Mouse (Mus musculus) midbrain, embryonic 11.5 days (tissue): ENCODE measurements around the gene Cd300lf. TPM values are rescaled to one million over a fixed set of nuclear protein-coding genes. Genes with fewer than 3 reads are reported as not detected.

Experiments
- ATAC-seq: fragments of 200-750 bp; cut with Nextera tagmentation; 2 replicates; pipeline ENCODE4 v1.8.0; 2017; ENCODE audit warnings: moderate TSS enrichment, moderate library complexity; ENCODE audit not compliant: low FRiP score
- DNase-seq: peaks from one replicate; pipeline ENCODE4 v3.0.0; 2015; ENCODE audit warnings: low spot score; ENCODE audit errors: missing footprints
- H3K27ac ChIP-seq: fragments of 300-500 bp; sonication (generic); 2 replicates; pipeline ENCODE4 v1.5.1; 2014; ENCODE audit warnings: low read depth, low read length
- H3K27me3 ChIP-seq: fragments of 300-500 bp; sonication (generic); 2 replicates; pipeline ENCODE4 v1.6.1; 2014; ENCODE audit warnings: mild to moderate bottlenecking, low read length, moderate library complexity, mixed read lengths; ENCODE audit not compliant: control insufficient read depth, insufficient read depth
- H3K36me3 ChIP-seq: fragments of 300-500 bp; sonication (generic); 2 replicates; pipeline ENCODE4 v1.6.1; 2014; ENCODE audit warnings: mild to moderate bottlenecking, low read length, moderate library complexity, mixed read lengths; ENCODE audit not compliant: control insufficient read depth, insufficient read depth
- H3K4me1 ChIP-seq: fragments of 300-500 bp; sonication (generic); 2 replicates; pipeline ENCODE4 v1.6.1; 2014; ENCODE audit warnings: low read length; ENCODE audit not compliant: control insufficient read depth, insufficient read depth
- H3K4me2 ChIP-seq: fragments of 300-500 bp; sonication (generic); 2 replicates; pipeline ENCODE4 v1.6.1; 2014; ENCODE audit warnings: mild to moderate bottlenecking, moderate library complexity
- H3K4me3 ChIP-seq: fragments of 300-500 bp; sonication (generic); 2 replicates; pipeline ENCODE4 v1.5.1; 2014; ENCODE audit warnings: low read depth, low read length
- H3K9ac ChIP-seq: fragments of 300-500 bp; sonication (generic); 2 replicates; pipeline ENCODE4 v1.6.1; 2014; ENCODE audit warnings: low read length
- H3K9me3 ChIP-seq: fragments of 300-500 bp; sonication (generic); 2 replicates; pipeline ENCODE4 v1.6.1; 2016; ENCODE audit warnings: low read length; ENCODE audit not compliant: control insufficient read depth
- WGBS: fragments of 180-500 bp; shearing (Covaris S2); extraction: QIAGEN DNeasy Blood & Tissue Kit; methylation state at CpG from one replicate; pipeline ENCODE4 v1.1.7; 2014; 5-methylcytosine and 5-hydroxymethylcytosine counted together
- polyA plus RNA-seq: library from polyadenylated mRNA; unstranded; fragments of >200 nt; fragmentation: Nextera tagmentation; extraction: Ambion mirVana; gene quantifications from 2 replicates; pipeline ENCODE4 v1.2.1, GENCODE M21; 2014

The Cd300lf gene
- polyA plus RNA-seq, 1 experiment from 2014 or later = not detected

DNA sequence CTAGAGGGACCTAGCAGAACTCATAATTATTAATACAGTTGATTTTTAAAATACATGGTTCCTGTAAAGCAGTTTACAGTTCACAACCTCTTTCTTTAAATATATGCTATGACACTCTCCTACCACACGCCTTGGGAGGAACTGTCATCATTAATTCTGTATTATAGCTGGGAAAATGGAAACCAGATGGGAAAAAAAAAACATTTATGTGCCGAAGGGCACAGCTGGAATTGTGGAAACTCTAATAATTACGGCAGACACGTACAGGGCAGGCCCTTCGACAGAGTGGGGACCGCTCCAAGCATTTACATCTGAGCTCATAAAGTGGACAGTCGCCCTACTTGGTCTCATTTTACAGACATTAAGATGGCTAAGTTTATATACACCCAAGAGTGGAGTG is 33.1 kb downstream of the Cd300lf start:
- no peaks in the 10 kb centered on the region for H3K9me3 ChIP-seq
- no peak overlapping the region for H3K9ac ChIP-seq
- no peak overlapping the region for H3K4me3 ChIP-seq
- no peaks in the 10 kb centered on the region for H3K4me1 ChIP-seq
- no peak overlapping the region for H3K4me2 ChIP-seq
- WGBS = 80% methylated on average over 7 of the region's 7 CpGs
- no peaks in the 10 kb centered on the region for H3K27me3 ChIP-seq
- no peak overlapping the region for H3K27ac ChIP-seq
- ATAC-seq (no peak), DNase-seq (peak; percentile 56)
- no peaks in the 10 kb centered on the region for H3K36me3 ChIP-seq

DNA sequence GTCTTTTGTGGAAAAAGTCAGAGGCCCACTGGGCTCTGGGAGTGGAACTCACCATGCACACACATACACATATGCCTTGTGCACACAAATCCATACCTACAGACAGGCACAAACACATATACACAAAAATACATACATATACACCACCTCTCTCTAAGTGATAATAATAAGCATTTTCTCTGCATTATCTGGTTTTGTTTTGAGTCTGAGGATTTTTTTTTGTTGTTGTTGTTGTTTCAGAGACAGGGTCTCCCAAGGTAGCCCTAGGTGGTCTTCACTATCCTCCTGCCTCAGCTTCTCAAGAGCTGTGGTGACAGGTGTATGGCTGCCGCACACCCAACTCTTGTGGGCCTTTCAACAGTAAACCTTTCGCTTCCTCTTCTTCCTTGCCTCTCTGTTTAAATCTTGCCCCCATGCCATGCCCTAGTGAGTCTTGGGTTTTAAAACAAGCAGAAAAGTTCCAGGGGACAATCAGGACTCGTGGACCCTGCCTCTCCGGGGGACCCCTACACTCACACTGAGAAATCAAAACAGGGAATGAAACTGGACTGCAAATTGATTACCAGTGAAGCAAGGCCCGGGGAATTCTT is 33.7 kb downstream of the Cd300lf start:
- Histone ChIP-seq H3K27ac (no peak overlapping the region), H3K4me2 (no peak overlapping the region), H3K4me3 (no peak overlapping the region), H3K9me3 (no peaks in the 10 kb centered on the region), H3K36me3 (no peaks in the 10 kb centered on the region), H3K27me3 (no peaks in the 10 kb centered on the region), H3K9ac (no peak overlapping the region), H3K4me1 (no peaks in the 10 kb centered on the region)
- 76% methylated on average over 5 of the region's 5 CpGs for WGBS
- ATAC-seq = no peak
- peak; percentile 31 for DNase-seq

DNA sequence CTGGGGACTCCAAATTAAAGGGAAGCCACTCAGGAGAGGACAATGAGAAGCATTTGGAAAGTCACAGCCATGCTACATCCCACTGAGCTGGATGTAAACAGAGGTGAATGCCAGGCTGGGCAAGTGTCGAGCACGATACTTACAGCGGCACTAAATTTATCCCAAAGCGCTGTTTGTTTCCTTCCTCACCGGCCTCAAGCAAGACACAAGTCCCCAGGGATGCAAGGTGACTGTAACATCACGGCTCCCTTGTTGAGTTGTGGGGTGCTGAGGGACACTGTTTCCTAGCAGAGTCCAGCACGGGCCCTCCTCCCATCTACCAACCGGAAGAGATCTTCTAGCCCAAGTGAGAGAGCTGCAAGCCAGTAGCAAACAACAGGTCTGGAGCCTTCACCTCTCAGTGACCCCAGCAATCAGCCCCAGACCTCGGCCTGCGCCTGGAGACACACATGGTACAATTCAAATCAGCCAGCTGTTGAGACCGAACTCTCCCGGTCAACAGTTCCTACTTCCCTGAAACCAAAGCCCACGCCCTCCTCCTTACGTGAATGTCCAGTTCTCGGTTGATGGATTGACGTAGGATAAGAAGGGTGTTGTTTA is 34.5 kb downstream of the Cd300lf start:
- no peaks in the 10 kb centered on the region for H3K9me3 ChIP-seq
- H3K27me3 ChIP-seq = no peaks in the 10 kb centered on the region
- no peaks in the 10 kb centered on the region for H3K4me1 ChIP-seq
- 75% methylated on average over 16 of the region's 16 CpGs for WGBS
- H3K27ac ChIP-seq = no peak overlapping the region
- H3K4me2 ChIP-seq = no peak overlapping the region
- H3K9ac ChIP-seq = no peak overlapping the region
- H3K4me3 ChIP-seq = no peak overlapping the region
- ATAC-seq (no peak), DNase-seq (peak; percentile 49)
- no peaks in the 10 kb centered on the region for H3K36me3 ChIP-seq

DNA sequence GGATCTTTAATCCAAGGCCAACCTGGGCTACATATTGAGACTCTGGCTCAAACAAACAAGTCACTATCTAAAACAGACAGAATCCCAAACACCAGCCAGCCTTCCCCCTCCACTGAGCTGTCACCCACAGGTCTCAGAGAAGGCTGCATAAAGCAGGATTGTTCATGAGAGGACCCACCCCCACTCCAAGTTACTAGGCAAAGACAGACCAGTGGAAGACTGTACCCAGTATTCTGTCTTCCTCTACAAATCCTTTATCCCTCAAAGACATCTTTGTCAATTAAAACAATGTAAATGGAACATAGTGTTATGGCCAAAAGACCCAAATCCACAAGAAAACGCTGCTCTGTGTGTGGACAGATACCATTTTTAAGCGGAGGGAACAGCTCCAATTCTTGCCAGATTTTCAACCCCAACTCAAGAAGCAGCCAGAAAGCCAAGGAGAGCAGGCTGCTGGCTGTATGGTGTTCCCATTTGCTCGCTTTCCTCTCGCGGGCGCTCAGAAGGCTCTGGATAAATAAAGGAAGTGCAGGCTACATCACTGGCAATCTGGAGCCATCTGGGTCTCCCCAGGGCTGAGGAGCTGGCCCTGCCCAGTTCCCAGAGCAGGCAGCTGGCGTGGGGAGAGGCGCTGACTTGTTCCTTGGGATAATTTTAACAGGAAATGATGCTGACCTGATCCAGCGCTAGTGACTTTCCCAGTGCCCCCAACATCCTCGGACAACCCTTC is 35.4 kb downstream of the Cd300lf start:
- WGBS = 59% methylated on average over 10 of the region's 10 CpGs

DNA sequence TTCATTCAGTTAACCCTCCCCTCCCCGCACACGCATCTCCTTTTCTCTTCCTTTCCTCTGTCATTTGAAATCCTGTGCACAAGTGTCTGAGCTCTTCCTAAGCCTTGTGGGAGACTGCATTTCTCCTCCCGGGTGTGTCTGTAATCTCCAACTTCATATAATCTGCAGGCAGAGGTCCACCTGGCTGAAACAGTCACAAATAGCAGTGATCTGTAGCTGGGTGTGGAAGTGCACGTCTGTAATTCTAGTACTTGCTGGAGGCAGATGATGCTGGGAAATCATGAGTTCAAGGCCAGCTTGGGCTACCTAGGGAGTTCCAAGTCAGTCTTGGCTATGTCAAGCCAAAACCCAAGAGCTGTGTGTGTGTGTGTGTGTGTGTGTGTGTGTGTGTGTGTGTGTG is 41.7 kb downstream of the Cd300lf start:
- no peaks in the 10 kb centered on the region for H3K36me3 ChIP-seq
- 15% methylated on average over 4 of the region's 4 CpGs for WGBS
- H3K27me3 ChIP-seq = peaks cover 9% of the 10 kb centered on the region
- peaks cover 8% of the 10 kb centered on the region for H3K4me1 ChIP-seq
- no peak for DNase-seq
- no peak for ATAC-seq
- H3K9me3 ChIP-seq = no peaks in the 10 kb centered on the region
- H3K27ac ChIP-seq = no peak overlapping the region
- H3K4me2 ChIP-seq = peak overlapping the region; percentile 61
- peak overlapping the region; percentile 25; the same call in 1 of the 2 replicates for H3K4me3 ChIP-seq
- 0 out of 2 replicates have a peak overlapping the region, but pooled peaks have one; percentile 36 for H3K9ac ChIP-seq

More for the DNA sequence above, 35.4 kb downstream of the Cd300lf start:
- DNase-seq (no peak), ATAC-seq (no peak)
- Histone ChIP-seq H3K36me3 (no peaks in the 10 kb centered on the region), H3K4me3 (no peak overlapping the region), H3K4me2 (no peak overlapping the region), H3K4me1 (no peaks in the 10 kb centered on the region), H3K9ac (no peak overlapping the region), H3K27ac (no peak overlapping the region), H3K9me3 (no peaks in the 10 kb centered on the region), H3K27me3 (no peaks in the 10 kb centered on the region)

DNA sequence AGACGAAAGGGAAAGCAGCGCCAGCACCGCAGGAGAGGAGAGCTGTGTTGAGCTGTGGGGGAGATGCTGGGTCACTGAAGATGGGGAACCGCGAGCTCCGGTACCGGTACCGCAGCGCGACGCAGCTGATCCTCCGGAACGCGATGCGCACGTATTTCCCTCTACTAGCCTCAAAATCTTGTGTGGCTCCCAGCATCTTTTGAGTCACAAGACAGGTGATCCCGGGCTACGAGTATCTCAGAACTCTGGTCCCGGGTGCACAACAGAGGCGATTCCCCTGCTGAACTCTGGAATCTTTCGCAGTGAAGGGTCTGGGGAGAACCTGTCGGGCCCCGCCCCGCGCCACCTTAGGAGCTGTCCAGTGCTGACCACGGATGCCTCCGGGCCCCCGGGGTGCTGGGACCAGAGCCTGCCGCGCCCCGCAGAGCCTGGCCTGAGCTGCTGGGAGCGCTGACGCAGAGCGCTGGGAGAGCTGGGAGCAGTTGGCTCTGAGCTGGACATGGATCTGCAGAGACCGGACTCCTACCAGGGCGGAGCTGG is 42.4 kb downstream of the Cd300lf start, which contains the start of gene Rab37:
TSS of gene Rab37 (plus strand) at position 70 of the 540 bp plus-strand sequence.
- H3K36me3 ChIP-seq = no peaks in the 10 kb centered on the region
- H3K27me3 ChIP-seq = peaks cover 9% of the 10 kb centered on the region
- DNase-seq (peak; percentile 88), ATAC-seq (no peak)
- H3K9ac ChIP-seq = peak within 1 kb of the TSS; percentile 36; the same call in 1 of the 2 replicates
- H3K27ac ChIP-seq = no peak within 1 kb of the TSS
- WGBS = 3% methylated on average over 36 of the region's 36 CpGs
- peak within 1 kb of the TSS; percentile 25 for H3K4me3 ChIP-seq
- peak within 1 kb of the TSS; percentile 61 for H3K4me2 ChIP-seq
- H3K4me1 ChIP-seq = peaks cover 8% of the 10 kb centered on the region
- H3K9me3 ChIP-seq = no peaks in the 10 kb centered on the region

DNA sequence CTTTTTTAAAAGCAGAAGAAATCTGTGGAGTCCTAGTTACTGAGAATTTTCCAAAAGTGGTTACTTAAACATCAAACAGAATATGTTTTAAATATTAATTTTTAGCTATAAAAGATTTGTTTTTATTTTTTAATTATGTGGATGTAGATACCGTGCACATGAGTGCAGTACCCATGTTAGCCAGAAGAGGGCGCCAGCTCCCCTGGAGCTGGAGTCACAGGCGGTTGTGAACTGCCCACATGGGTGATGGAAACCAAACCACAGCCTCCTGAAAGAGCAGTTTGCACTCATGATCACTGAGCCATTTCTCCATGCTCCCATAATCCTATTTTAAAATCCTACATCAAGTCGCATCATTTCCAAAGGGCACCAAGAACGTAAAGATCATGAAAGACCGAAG is 43.9 kb downstream of the Cd300lf start:
- Histone ChIP-seq H3K4me1 (peaks cover 10% of the 10 kb centered on the region), H3K27ac (no peak overlapping the region), H3K36me3 (no peaks in the 10 kb centered on the region), H3K27me3 (peaks cover 9% of the 10 kb centered on the region), H3K9me3 (no peaks in the 10 kb centered on the region), H3K9ac (no peak overlapping the region), H3K4me3 (no peak overlapping the region), H3K4me2 (no peak overlapping the region)
- DNase-seq = no peak
- no peak for ATAC-seq
- WGBS = 62% methylated on average over 6 of the region's 6 CpGs

DNA sequence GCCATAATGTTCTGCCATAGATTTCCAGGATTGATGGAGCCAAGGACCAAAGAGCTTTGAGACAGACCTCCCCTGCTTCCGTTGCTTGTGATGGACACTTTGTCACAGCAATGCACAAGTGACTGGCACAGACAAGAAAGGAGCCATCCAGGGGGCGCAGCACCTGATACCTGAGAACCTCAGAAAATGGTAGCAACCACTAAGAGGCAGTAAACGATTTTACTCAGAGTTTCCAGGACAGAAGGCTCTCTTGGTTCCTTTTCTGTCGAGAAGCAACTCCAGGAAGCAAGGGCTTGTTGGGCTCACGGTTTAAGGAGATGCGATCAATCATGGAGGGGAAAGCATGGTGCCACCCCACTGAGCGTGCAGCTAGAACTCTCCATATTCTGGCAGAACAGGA is 47.6 kb downstream of the Cd300lf start:
- Histone ChIP-seq H3K4me1 (peaks cover 5% of the 10 kb centered on the region; the same call in 1 of the 2 replicates), H3K9me3 (no peaks in the 10 kb centered on the region), H3K4me3 (no peak overlapping the region), H3K27ac (no peak overlapping the region), H3K36me3 (no peaks in the 10 kb centered on the region), H3K4me2 (no peak overlapping the region), H3K27me3 (peaks cover 2% of the 10 kb centered on the region), H3K9ac (no peak overlapping the region)
- ATAC-seq (no peak), DNase-seq (no peak)
- 72% methylated on average over 7 of the region's 7 CpGs for WGBS

DNA sequence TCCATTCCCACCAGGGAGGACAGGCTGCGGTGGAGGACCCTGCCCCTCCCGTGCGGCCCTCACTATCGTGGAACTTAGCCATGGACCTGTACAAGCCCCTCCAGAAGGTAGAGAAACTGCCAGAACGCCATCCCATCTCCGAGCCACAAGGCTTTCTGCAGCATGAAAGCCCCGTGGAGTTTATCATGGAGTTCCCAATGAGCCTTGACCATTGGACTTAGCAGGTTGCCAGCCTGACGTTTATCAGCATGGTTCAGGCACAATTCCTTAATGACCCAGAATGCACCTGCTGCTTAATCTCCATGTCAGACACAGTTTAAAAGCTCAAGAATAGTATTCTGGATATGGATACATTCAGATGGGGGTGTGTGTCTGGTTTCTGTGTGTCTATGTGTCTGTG is 48.7 kb downstream of the Cd300lf start:
- no peaks in the 10 kb centered on the region for H3K36me3 ChIP-seq
- H3K4me3 ChIP-seq = no peak overlapping the region
- no peak overlapping the region for H3K27ac ChIP-seq
- H3K4me1 ChIP-seq = peaks cover 5% of the 10 kb centered on the region; the same call in 1 of the 2 replicates
- H3K4me2 ChIP-seq = no peak overlapping the region
- H3K9me3 ChIP-seq = no peaks in the 10 kb centered on the region
- 65% methylated on average over 8 of the region's 8 CpGs for WGBS
- H3K9ac ChIP-seq = no peak overlapping the region
- no peaks in the 10 kb centered on the region for H3K27me3 ChIP-seq
- DNase-seq (no peak), ATAC-seq (no peak)
